Mouse (Mus musculus) erythroblast, embryonic 14.5 days (primary cell): ENCODE results near the gene Rbm28. TPM values are rescaled to one million over a fixed set of nuclear protein-coding genes. Genes with fewer than 3 reads are reported as not detected.
"Not testable (repeated sequence)": the region's sequence is repeated elsewhere in the genome, so short reads cannot be mapped to it uniquely, and the experiment has no call there.

ENCODE experiments used
- H3K27me3 ChIP-seq: 2 replicates; pipeline ENCODE4 v1.6.1; 2012; ENCODE audit warnings: inconsistent platforms; ENCODE audit not compliant: control insufficient read depth
- H3K36me3 ChIP-seq: 2 replicates; pipeline ENCODE4 v1.6.1; 2012; ENCODE audit warnings: mild to moderate bottlenecking, inconsistent platforms; ENCODE audit not compliant: control insufficient read depth
- H3K4me1 ChIP-seq: 2 replicates; pipeline ENCODE4 v1.6.1; 2012; ENCODE audit warnings: inconsistent platforms; ENCODE audit not compliant: control insufficient read depth
- H3K4me3 ChIP-seq: replicated peaks from 2 replicates; pipeline ENCODE3; 2012; ENCODE audit warnings: moderate library complexity, mild to moderate bottlenecking, inconsistent platforms
- H3K9me3 ChIP-seq: 2 replicates; pipeline ENCODE4 v1.6.1; 2012; ENCODE audit warnings: low read length, inconsistent platforms, mixed read lengths; ENCODE audit not compliant: control insufficient read depth
- GATA1 ChIP-seq: IDR thresholded peaks from 2 replicates; pipeline ENCODE4 v1.6.1; 2012; ENCODE audit warnings: low read length, inconsistent platforms, mixed read lengths
- TAL1 ChIP-seq: IDR thresholded peaks from 3 replicates; pipeline ENCODE4 v1.6.1; 2012; ENCODE audit warnings: low read length, inconsistent platforms, mixed read lengths
- polyA plus RNA-seq: library from polyadenylated mRNA; stranded (reverse); fragments of >175 nt; gene quantifications from 2 replicates; pipeline ENCODE4 v1.2.3, GENCODE M21; 2012

The Rbm28 gene
- polyA plus RNA-seq, 1 experiment, result 0.55 TPM

GRCm38 (mm10) chr6:29177901-29178879 lies 13.4 kb upstream of the Rbm28 start:
- H3K9me3 ChIP-seq, result no peaks in the 10 kb centered on the region
- TF ChIP-seq TAL1 (no peak), GATA1 (no peak)

GRCm38 (mm10) chr6:29175113-29175512 lies 10.3 kb upstream of the Rbm28 start:
- peaks cover 7% of the 10 kb centered on the region; the same call in 1 of the 2 replicates for H3K9me3 ChIP-seq
- H3K4me3 ChIP-seq, result no peak overlapping the region
- peaks cover 100% of the 10 kb centered on the region for H3K27me3 ChIP-seq
- TF ChIP-seq TAL1, result no peak
- no peak for TF ChIP-seq GATA1
- H3K36me3 ChIP-seq, result no peaks in the 10 kb centered on the region
- peaks cover 7% of the 10 kb centered on the region for H3K4me1 ChIP-seq

More at GRCm38 (mm10) chr6:29177901-29178879, 13.4 kb upstream of the Rbm28 start:
- Histone ChIP-seq H3K4me1 (no peaks in the 10 kb centered on the region), H3K4me3 (no peak overlapping the region), H3K36me3 (no peaks in the 10 kb centered on the region), H3K27me3 (peaks cover 91% of the 10 kb centered on the region)

- peaks cover 100% of the 10 kb centered on the region for H3K27me3 ChIP-seq
- no peak for TF ChIP-seq GATA1
- TF ChIP-seq TAL1, result no peak
- H3K9me3 ChIP-seq, result peaks cover 10% of the 10 kb centered on the region; the same call in 1 of the 2 replicates
- H3K4me3 ChIP-seq, result no peak overlapping the region
- H3K4me1 ChIP-seq, result peaks cover 7% of the 10 kb centered on the region
- H3K36me3 ChIP-seq, result no peaks in the 10 kb centered on the region
These were observed 9.6 kb upstream of the Rbm28 start for GRCm38 (mm10) chr6:29174368-29174767.

- Histone ChIP-seq H3K9me3 (peaks cover 10% of the 10 kb centered on the region; the same call in 1 of the 2 replicates), H3K4me3 (peak overlapping the region; percentile 24), H3K4me1 (peaks cover 7% of the 10 kb centered on the region), H3K36me3 (no peaks in the 10 kb centered on the region), H3K27me3 (peaks cover 94% of the 10 kb centered on the region)
- no peak for TF ChIP-seq GATA1
- TF ChIP-seq TAL1, result no peak
These were observed 6.2 kb upstream of the Rbm28 start for GRCm38 (mm10) chr6:29170952-29171388.

GRCm38 (mm10) chr6:29170063-29170921 lies 5.5 kb upstream of the Rbm28 start:
- Histone ChIP-seq H3K4me3 (peak overlapping the region; percentile 16), H3K9me3 (peaks cover 10% of the 10 kb centered on the region; the same call in 1 of the 2 replicates)

GRCm38 (mm10) chr6:29169675-29170062 lies 4.9 kb upstream of the Rbm28 start:
- H3K4me3 ChIP-seq, result no peak overlapping the region
- peaks cover 10% of the 10 kb centered on the region; the same call in 1 of the 2 replicates for H3K9me3 ChIP-seq
- TF ChIP-seq TAL1 (no peak), GATA1 (no peak)
- H3K4me1 ChIP-seq, result peaks cover 9% of the 10 kb centered on the region
- H3K27me3 ChIP-seq, result peaks cover 89% of the 10 kb centered on the region
- no peaks in the 10 kb centered on the region for H3K36me3 ChIP-seq

More at GRCm38 (mm10) chr6:29170063-29170921, 5.5 kb upstream of the Rbm28 start:
- no peak for TF ChIP-seq GATA1
- TF ChIP-seq TAL1, result no peak
- Histone ChIP-seq H3K27me3 (peaks cover 93% of the 10 kb centered on the region), H3K36me3 (no peaks in the 10 kb centered on the region), H3K4me1 (peaks cover 7% of the 10 kb centered on the region)

- Histone ChIP-seq H3K9me3 (peaks cover 10% of the 10 kb centered on the region; the same call in 1 of the 2 replicates), H3K4me3 (no peak overlapping the region), H3K4me1 (peaks cover 17% of the 10 kb centered on the region), H3K27me3 (peaks cover 81% of the 10 kb centered on the region), H3K36me3 (no peaks in the 10 kb centered on the region)
- no peak for TF ChIP-seq TAL1
- TF ChIP-seq GATA1, result no peak
These were observed 4.1 kb upstream of the Rbm28 start for GRCm38 (mm10) chr6:29168871-29169270.

GRCm38 (mm10) chr6:29166196-29166595 lies 1.4 kb upstream of the Rbm28 start:
- H3K27me3 ChIP-seq, result peaks cover 55% of the 10 kb centered on the region
- H3K4me1 ChIP-seq, result peaks cover 31% of the 10 kb centered on the region
- peaks cover 10% of the 10 kb centered on the region; the same call in 1 of the 2 replicates for H3K9me3 ChIP-seq
- no peak overlapping the region for H3K4me3 ChIP-seq
- no peaks in the 10 kb centered on the region; the same call in 1 of the 2 replicates for H3K36me3 ChIP-seq
- TF ChIP-seq TAL1, result no peak
- TF ChIP-seq GATA1, result no peak

GRCm38 (mm10) chr6:29161291-29161690 lies 3.5 kb downstream of the Rbm28 start:
- not testable (repeated sequence) for H3K4me3 ChIP-seq, H3K9me3 ChIP-seq
- H3K4me1 ChIP-seq, result peaks cover 24% of the 10 kb centered on the region
- H3K36me3 ChIP-seq, result peaks cover 39% of the 10 kb centered on the region
- H3K27me3 ChIP-seq, result peaks cover 11% of the 10 kb centered on the region
